Mouse (Mus musculus) cerebellum, adult 9-10 months (tissue): ENCODE results near the gene Cops9.

Source experiments
- DNase-seq: peaks from one replicate; pipeline ENCODE4 v3.0.0; 2022

Cops9 gene

GRCm38 (mm10) chr1:92646111-92646510, 4.3 kb upstream of the Cops9 start:
- DNase-seq: no peak

DNA sequence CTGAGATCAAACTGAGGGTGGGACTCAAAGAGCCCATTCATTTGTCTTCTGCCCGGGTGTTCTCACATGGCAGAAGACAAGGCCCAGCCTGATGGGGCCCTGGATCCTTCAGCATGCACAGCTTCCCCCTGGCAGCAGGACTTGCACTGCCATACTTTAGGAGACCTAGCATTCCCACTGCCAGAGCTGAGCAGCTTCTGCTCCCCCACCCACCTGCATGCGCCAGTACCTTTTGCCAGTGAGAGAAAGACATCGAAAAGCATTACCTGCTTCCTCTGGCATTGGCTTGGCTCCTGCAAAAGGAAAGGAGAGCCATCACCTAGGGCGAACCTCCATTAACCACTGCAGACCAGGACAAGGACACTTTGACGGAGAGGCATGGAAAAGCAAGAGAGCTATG, 3.1 kb upstream of the Cops9 start:
- no peak for DNase-seq

GRCm38 (mm10) chr1:92643691-92644090, 1.9 kb upstream of the Cops9 start:
- DNase-seq: no peak

GRCm38 (mm10) chr1:92640393-92640792, 1.4 kb downstream of the Cops9 start:
- DNase-seq: no peak

DNA sequence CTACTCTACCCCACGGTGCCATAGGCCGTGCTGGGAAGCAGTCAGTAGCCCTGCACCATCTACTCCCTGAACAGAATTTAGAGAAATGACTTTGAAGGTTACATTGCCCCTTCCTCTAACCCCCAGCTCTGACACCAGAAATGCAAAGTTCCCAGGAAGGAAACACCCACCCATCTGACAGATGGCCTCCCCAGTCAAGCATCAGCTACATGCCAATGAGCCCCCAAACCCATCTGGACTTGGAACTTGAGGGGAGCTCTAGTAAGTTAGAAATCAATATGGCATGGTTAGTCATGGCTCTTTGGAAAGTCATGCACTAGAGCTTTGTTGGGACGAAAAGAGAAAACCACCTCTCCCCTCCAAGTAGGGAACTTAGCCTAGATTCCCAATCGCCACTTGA, 3.0 kb downstream of the Cops9 start:
- DNase-seq: no peak

- DNase-seq: no peak
Measured at GRCm38 (mm10) chr1:92638181-92638580, 3.6 kb downstream of the Cops9 start.

DNA sequence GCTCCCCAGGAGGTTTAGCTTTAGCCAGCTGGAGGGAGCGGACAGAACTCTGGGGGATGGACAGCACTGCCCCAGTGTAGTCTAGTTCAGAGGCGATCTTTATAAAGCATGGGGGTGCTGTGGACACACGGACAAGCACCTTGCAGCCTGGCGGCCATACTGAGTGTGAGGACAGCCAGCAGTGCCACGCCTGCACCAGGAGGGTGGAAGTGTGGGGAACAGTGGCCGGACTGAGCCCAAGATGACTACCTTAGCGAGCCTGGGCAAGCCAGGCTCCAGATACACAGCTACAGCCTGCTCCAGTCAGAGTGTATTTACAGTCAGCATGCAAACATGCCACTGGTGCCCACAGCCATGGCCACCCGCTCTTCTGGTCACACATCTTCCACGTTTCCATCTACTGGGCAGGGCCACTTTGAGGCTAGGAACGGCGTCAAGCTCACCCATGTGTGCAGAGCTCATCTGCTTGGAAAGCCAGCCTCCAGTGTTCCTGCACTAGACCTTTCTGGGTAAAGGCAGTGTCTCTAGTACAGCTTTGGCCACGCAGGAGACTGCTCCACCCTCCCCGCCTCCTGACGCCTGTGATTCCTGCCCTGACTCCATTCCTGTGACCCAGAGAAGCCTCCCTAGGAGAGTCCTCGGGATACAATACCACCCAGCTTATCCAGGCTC, 4.1 kb downstream of the Cops9 start:
- DNase-seq: no peak

DNA sequence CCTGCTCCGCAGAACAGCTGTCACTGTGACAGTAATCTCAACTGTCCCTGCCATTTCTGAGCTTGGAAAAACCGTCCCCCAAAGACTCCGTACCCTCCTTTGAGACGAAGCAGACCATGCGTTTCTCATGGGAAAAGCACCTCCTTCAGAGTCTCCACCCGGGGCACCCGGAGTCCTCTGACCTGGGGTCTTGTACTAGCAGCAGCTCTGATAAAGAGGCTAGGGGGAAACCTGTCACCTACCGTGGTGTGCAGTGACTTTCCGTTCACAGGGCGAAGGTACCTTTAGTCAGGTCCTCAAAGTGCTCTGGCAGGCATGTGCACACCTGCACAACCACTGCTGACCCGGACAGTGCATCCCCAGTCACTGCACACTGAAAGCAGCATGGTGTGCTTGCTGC, 5.1 kb downstream of the Cops9 start:
- no peak for DNase-seq

- DNase-seq: no peak
Measured at GRCm38 (mm10) chr1:92636015-92636414, 5.8 kb downstream of the Cops9 start.

GRCm38 (mm10) chr1:92634976-92635599, 6.7 kb downstream of the Cops9 start:
- DNase-seq: no peak

GRCm38 (mm10) chr1:92634569-92634968, 7.2 kb downstream of the Cops9 start:
- no peak for DNase-seq

GRCm38 (mm10) chr1:92633726-92634125, 8.1 kb downstream of the Cops9 start:
- no peak for DNase-seq

GRCm38 (mm10) chr1:92632948-92633347, 8.8 kb downstream of the Cops9 start:
- no peak for DNase-seq

GRCm38 (mm10) chr1:92632196-92632595, 9.6 kb downstream of the Cops9 start:
- DNase-seq: no peak

GRCm38 (mm10) chr1:92628227-92628626, 13.6 kb downstream of the Cops9 start:
- no peak for DNase-seq

GRCm38 (mm10) chr1:92618360-92618759, 23.4 kb downstream of the Cops9 start:
- no peak for DNase-seq

GRCm38 (mm10) chr1:92617488-92617887, 24.3 kb downstream of the Cops9 start, which contains the start of gene Olfr12:
Olfr12 (plus strand) TSS chr1:92617788.
- no peak for DNase-seq

- no peak for DNase-seq
Measured at GRCm38 (mm10) chr1:92616046-92616445, 25.7 kb downstream of the Cops9 start.

- DNase-seq: peak; percentile 30
Measured at GRCm38 (mm10) chr1:92614516-92614915, 27.3 kb downstream of the Cops9 start.

GRCm38 (mm10) chr1:92613175-92613574, 28.6 kb downstream of the Cops9 start:
- DNase-seq: no peak

GRCm38 (mm10) chr1:92611008-92611407, 30.8 kb downstream of the Cops9 start:
- peak; percentile 73 for DNase-seq

GRCm38 (mm10) chr1:92607711-92608110, 34.1 kb downstream of the Cops9 start:
- DNase-seq: no peak

GRCm38 (mm10) chr1:92605482-92605881, 36.3 kb downstream of the Cops9 start, which contains the start of gene Olfr1410:
Olfr1410 (plus strand) TSS chr1:92605782.
- no peak for DNase-seq

DNA sequence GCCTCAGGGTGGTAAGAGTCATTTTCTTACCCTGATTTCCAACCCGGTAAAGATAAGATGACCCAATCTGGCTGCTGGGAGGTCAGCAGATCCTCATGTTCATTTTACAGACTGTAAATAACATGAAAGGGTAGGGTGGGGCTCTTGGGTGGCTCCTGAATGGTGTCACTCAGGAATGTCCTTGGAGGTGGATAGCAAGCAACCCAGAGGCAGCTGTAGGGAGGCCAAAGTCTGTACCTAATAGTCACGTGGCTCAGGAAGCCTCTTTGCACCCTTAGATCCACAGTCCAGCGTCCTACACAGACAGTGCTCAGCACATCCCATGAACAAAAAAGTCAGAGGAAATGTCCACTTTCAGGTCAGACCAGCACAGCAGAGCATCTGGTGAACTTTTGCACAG, 45.8 kb downstream of the Cops9 start:
- no peak for DNase-seq

DNA sequence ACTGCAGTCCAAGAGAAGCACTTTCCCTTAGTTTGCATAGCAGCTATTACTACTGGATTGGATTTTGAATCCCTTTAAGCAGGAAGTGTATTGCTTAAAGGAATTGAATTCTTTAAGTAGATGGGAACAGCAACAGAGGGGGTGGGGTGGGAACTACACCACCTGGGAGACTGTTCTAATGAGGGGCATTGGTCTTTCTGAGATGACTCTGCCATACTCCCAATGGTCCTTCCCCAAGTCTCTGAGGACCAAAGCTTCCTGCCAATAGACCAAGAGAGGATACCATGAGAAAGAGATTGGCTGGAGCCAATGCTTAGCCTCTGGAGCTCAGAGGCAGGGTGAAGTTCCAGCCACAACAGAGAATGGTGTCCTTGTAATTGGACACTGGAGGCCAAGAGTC, 47.7 kb downstream of the Cops9 start, which contains the start of gene Olfr1411:
Gene Olfr1411 (plus strand): TSS at position 301 of the 400 bp plus-strand sequence.
- DNase-seq: no peak
